Mouse (Mus musculus) gastrocnemius, postnatal 14 days (tissue): ENCODE measurements at regions not wholly inside any gene's neighbourhood (a gene's known extent, or its start where the extent isn't known, plus 50 kb on each side); places are given as distances from the start of the nearest gene placed in this dataset.
A peak's percentile ranks its signal among the peaks of the same experiment; 100 is the strongest.

ENCODE experiments used
- DNase-seq: peaks from one replicate; pipeline ENCODE4 v3.0.0; 2021; ENCODE audit warnings: mixed read lengths
- intact Hi-C: fragments of 180-260 bp; cut with DNase I; formaldehyde crosslinking; loops from one replicate; pipeline ENCODE4 v1.15.1; 2025; ENCODE audit warnings: low total_unique reads

DNA sequence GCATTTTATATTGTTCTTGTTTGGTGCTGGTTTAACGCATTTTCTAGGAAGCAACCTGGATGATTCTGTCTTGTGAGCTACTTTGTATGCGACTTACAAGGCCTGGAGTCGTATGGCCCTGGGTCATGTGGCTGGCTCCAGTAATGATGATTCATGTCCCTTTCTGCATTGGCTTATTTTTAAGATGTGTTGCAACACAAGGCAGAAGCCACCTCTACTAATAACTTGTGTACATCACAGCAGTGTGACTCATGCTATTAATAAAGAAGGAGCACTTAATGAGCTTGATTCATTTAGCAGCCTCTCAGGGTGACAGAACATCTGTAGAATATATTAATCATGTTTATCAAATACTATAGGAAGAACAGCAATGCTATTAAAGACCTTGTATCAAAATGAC is 84.0 kb downstream of the Slc5a7 start:
- intact Hi-C loops: no loop called here

GRCm38 (mm10) chr17:54201710-54202109 is 97.1 kb downstream of the Slc5a7 start:
- DNase-seq: no peak

More for the DNA sequence above, 84.0 kb downstream of the Slc5a7 start:
- DNase-seq: no peak

GRCm38 (mm10) chr17:54192231-54192573 is 106.6 kb downstream of the Slc5a7 start:
- no peak for DNase-seq
- intact Hi-C loops: no loop called here

More at GRCm38 (mm10) chr17:54201710-54202109, 97.1 kb downstream of the Slc5a7 start:
- intact Hi-C loops: no loop called here

- peak; percentile 6 for DNase-seq
- intact Hi-C loops: no loop called here
These were observed 107.2 kb downstream of the Slc5a7 start for GRCm38 (mm10) chr17:54191526-54192230.

DNA sequence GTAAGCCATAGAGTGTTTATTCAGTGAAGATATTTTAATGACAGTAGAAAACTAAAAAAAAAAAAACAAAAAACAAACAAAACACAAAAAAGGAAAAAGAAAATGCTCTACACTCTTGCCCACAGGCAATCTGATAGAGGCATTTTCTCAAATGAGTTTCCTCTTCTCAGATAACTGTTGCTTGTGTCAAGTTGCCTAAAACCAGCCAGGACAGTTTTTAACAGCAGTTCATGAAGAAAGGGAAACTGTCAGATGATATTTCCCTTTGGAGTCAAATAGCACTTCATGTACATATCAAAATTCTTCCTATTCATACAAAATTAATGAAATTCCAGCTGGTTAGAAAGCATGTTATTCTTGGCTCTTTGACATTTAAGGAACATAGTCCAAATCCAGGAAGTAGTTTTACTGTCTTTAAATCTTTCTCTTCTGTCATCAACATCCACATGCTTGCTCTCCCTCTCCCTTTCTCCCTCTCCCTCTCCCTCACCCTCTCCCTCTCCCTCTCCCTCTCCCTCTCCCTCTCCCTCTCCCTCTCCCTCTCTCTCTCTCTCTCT is 109.8 kb downstream of the Slc5a7 start:
- intact Hi-C loops: no loop called here
- DNase-seq: no peak

- no peak for DNase-seq
- intact Hi-C loops: no loop called here
These were observed 116.8 kb downstream of the Slc5a7 start for GRCm38 (mm10) chr17:54182073-54182472.

DNA sequence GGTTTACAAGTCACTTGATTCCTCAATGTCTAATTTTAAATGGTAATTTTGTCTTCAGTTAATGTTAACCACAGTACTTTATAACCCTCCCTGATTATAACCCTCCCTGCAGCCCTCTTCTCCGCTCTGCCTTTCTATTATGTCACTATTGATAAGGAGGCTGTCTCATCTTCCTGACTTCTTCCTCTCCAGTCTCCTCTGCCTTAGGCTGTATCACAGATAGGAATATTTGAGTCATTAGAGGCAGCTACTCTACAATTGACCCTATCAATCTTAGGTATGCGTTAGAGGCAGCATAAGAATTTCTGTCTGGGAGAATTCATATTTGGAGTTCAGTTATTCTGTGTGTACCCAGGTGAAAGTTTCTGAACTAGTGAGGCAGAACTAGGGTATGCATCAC is 118.3 kb downstream of the Slc5a7 start:
- DNase-seq: no peak
- intact Hi-C loops: no loop called here

- intact Hi-C loops: no loop called here
- DNase-seq: no peak
These were observed 128.1 kb downstream of the Slc5a7 start for GRCm38 (mm10) chr17:54170762-54171161.

DNA sequence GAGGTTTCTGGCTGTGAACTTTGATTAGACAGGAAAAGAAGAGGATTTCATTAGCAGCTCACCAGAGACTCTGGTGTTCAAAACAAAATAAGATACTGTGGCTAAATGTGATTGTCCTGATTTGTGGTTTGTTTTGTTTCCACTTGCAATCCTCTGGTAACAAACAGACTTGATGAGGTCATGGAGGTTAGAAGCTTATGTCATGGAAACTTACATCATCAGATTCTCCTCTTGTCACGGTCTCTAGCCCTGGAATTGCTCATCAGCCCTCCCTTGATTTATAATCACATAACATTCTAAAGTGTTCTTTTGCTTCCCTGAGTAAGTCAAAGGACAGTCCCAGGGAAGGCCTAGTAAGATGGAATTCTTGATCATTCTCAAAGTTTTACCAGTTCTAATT is 130.8 kb downstream of the Slc5a7 start:
- intact Hi-C loops: no loop called here

GRCm38 (mm10) chr17:54162383-54162782 is 136.5 kb downstream of the Slc5a7 start:
- intact Hi-C loops: no loop called here
- no peak for DNase-seq

More for the DNA sequence above, 130.8 kb downstream of the Slc5a7 start:
- DNase-seq: no peak

- no peak for DNase-seq
- intact Hi-C loops: no loop called here
These were observed 140.1 kb downstream of the Slc5a7 start for GRCm38 (mm10) chr17:54158753-54159152.

- no peak for DNase-seq
- intact Hi-C loops: no loop called here
These were observed 140.5 kb downstream of the Slc5a7 start for GRCm38 (mm10) chr17:54158330-54158729.

GRCm38 (mm10) chr17:54155801-54156200 is 143.0 kb downstream of the Slc5a7 start:
- intact Hi-C loops: no loop called here
- no peak for DNase-seq

DNA sequence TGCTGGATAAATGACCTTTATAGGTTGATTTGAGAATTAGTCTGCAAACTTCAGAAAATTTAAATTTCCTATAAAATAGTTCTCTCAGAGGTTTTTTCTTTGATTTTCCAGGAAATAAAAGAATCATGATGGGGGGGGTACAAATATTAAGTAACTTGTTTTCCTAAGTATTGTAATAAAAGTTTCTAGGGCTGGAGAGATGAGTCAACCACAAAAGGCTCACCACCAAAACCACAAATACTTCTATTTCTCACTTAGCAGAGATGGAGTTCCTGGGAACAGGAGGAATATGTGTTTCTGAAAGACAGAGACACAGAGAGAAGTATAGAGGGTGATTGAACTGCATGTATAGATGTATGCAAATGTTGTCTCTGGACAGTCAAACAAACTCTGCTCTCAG is 144.3 kb downstream of the Slc5a7 start:
- intact Hi-C loops: no loop called here
- DNase-seq: no peak
